Mouse (Mus musculus) G1E (cell line): ENCODE measurements around the gene 4930519G04Rik. TPM values are rescaled to one million over a fixed set of nuclear protein-coding genes. Genes with fewer than 3 reads are reported as not detected.
A peak's percentile ranks its signal among the peaks of the same experiment; 100 is the strongest.

Experiments
- ATAC-seq: 2 replicates; pipeline ENCODE4 v1.8.0; 2016; ENCODE audit warnings: mild to moderate bottlenecking; ENCODE audit not compliant: insufficient number of reproducible peaks, poor library complexity, low FRiP score, severe bottlenecking; ENCODE audit errors: extremely low read depth
- DNase-seq: peaks from one replicate; pipeline ENCODE4 v3.0.0; 2012; ENCODE audit warnings: low spot score
- H3K27me3 ChIP-seq: 2 replicates; pipeline ENCODE4 v1.6.1; 2012; ENCODE audit warnings: mild to moderate bottlenecking, low read length, inconsistent platforms; ENCODE audit not compliant: insufficient read depth
- H3K36me3 ChIP-seq: replicated peaks from 2 replicates; pipeline ENCODE3; 2012; ENCODE audit warnings: mild to moderate bottlenecking, inconsistent platforms
- H3K4me1 ChIP-seq: 2 replicates; pipeline ENCODE4 v1.6.1; 2012; ENCODE audit warnings: low read depth, low read length, inconsistent platforms, mixed read lengths; ENCODE audit not compliant: insufficient read depth
- H3K4me3 ChIP-seq: 2 replicates; pipeline ENCODE4 v1.5.1; 2012; ENCODE audit warnings: low read depth, mild to moderate bottlenecking, inconsistent platforms, low read length, moderate library complexity, mixed read lengths
- H3K9me3 ChIP-seq: replicated peaks from 2 replicates; pipeline ENCODE4 v1.6.1; 2012; ENCODE audit warnings: inconsistent platforms
- CTCF ChIP-seq: IDR thresholded peaks from 2 replicates; pipeline ENCODE4 v1.5.1; 2012; ENCODE audit warnings: low read depth, low read length, inconsistent platforms, mixed read lengths
- GATA1 ChIP-seq: IDR thresholded peaks from 2 replicates; pipeline ENCODE4 v1.6.1; 2012; ENCODE audit warnings: borderline replicate concordance, low read length, inconsistent platforms, mixed read lengths
- GATA2 ChIP-seq: IDR thresholded peaks from 2 replicates; pipeline ENCODE4 v1.6.1; 2012; ENCODE audit warnings: low read depth, low read length, inconsistent platforms, borderline replicate concordance
- POLR2AphosphoS5 ChIP-seq: IDR thresholded peaks from 2 replicates; pipeline ENCODE4 v1.6.1; 2012; ENCODE audit warnings: low read depth, low read length, inconsistent platforms; ENCODE audit not compliant: insufficient replicate concordance
- TAL1 ChIP-seq: conservative IDR thresholded peaks from 2 replicates; pipeline ENCODE4 v1.6.1; 2012; ENCODE audit warnings: low read depth, low read length, inconsistent platforms, mixed read lengths
- polyA plus RNA-seq: library from polyadenylated mRNA; stranded (reverse); fragments of >175 nt; gene quantifications from 2 replicates; pipeline ENCODE4 v1.2.3, GENCODE M21; 2012
- total RNA-seq, 2 experiments: library from RNA; stranded (forward) in 1 of 2; stranded (reverse) in 1 of 2; fragments of 200-1000 nt in 1 of 2; fragments of >200 nt in 1 of 2; fragmentation: Nextera tagmentation in 1 of 2; gene quantifications; 2 replicates each; pipeline ENCODE4 v1.2.3; 2014 to 2017

The 4930519G04Rik gene
- total and polyA plus RNA-seq, 3 experiments, result not detected

GRCm38 (mm10) chr5:114807893-114808292 is 45.6 kb upstream of the 4930519G04Rik start:
- Histone ChIP-seq H3K9me3 (no peaks in the 10 kb centered on the region), H3K4me3 (peak overlapping the region; percentile 47; the same call in 1 of the 2 replicates), H3K4me1 (peaks cover 97% of the 10 kb centered on the region), H3K27me3 (no peaks in the 10 kb centered on the region), H3K36me3 (peaks cover 48% of the 10 kb centered on the region)
- ATAC-seq, result no peak
- no peak for DNase-seq
- TF ChIP-seq POLR2AphosphoS5 (no peak), TAL1 (no peak), GATA1 (no peak), GATA2 (no peak), CTCF (no peak)

- DNase-seq, result peak; percentile 54
- Histone ChIP-seq H3K4me3 (peak overlapping the region; percentile 47; the same call in 1 of the 2 replicates), H3K4me1 (peaks cover 93% of the 10 kb centered on the region), H3K36me3 (peaks cover 44% of the 10 kb centered on the region), H3K9me3 (peaks cover under 1% of the 10 kb centered on the region; the same call in 1 of the 2 replicates), H3K27me3 (no peaks in the 10 kb centered on the region)
- no peak for ATAC-seq
- TF ChIP-seq TAL1 (no peak), GATA1 (no peak), GATA2 (no peak), CTCF (no peak), POLR2AphosphoS5 (no peak)
Measured at GRCm38 (mm10) chr5:114808385-114808784, 45.1 kb upstream of the 4930519G04Rik start.

- DNase-seq, result peak; percentile 46
- H3K4me1 ChIP-seq, result peaks cover 84% of the 10 kb centered on the region
- no peaks in the 10 kb centered on the region for H3K27me3 ChIP-seq
- H3K9me3 ChIP-seq, result peaks cover 6% of the 10 kb centered on the region
- no peak for ATAC-seq
- TF ChIP-seq POLR2AphosphoS5 (0 out of 2 replicates have a peak, but pooled peaks have one; percentile 76), GATA1 (no peak)
- H3K4me3 ChIP-seq, result peak overlapping the region; percentile 13; the same call in 1 of the 2 replicates
- peaks cover 35% of the 10 kb centered on the region for H3K36me3 ChIP-seq
Measured at GRCm38 (mm10) chr5:114809181-114809756, 44.2 kb upstream of the 4930519G04Rik start.

- Histone ChIP-seq H3K36me3 (peaks cover 29% of the 10 kb centered on the region), H3K4me1 (peaks cover 79% of the 10 kb centered on the region)
- ATAC-seq, result no peak
Measured at GRCm38 (mm10) chr5:114809826-114810225, 43.6 kb upstream of the 4930519G04Rik start.

GRCm38 (mm10) chr5:114813525-114814181 is 39.8 kb upstream of the 4930519G04Rik start:
- Histone ChIP-seq H3K4me3 (peak overlapping the region; percentile 38; the same call in 1 of the 2 replicates), H3K27me3 (no peaks in the 10 kb centered on the region), H3K9me3 (peaks cover 12% of the 10 kb centered on the region), H3K4me1 (peaks cover 59% of the 10 kb centered on the region), H3K36me3 (peaks cover 5% of the 10 kb centered on the region)
- TF ChIP-seq CTCF (no peak), POLR2AphosphoS5 (no peak), GATA2 (no peak), GATA1 (no peak), TAL1 (no peak)
- no peak for DNase-seq
- no peak for ATAC-seq

More at GRCm38 (mm10) chr5:114809826-114810225, 43.6 kb upstream of the 4930519G04Rik start:
- Histone ChIP-seq H3K9me3 (peaks cover 6% of the 10 kb centered on the region), H3K4me3 (peak overlapping the region; percentile 13; the same call in 1 of the 2 replicates), H3K27me3 (no peaks in the 10 kb centered on the region)
- no peak for DNase-seq
- TF ChIP-seq CTCF (no peak), GATA2 (no peak), GATA1 (no peak), POLR2AphosphoS5 (no peak), TAL1 (no peak)

- ATAC-seq, result no peak
- H3K36me3 ChIP-seq, result no peaks in the 10 kb centered on the region
- TF ChIP-seq GATA1 (no peak), GATA2 (no peak)
- peaks cover 23% of the 10 kb centered on the region for H3K9me3 ChIP-seq
- DNase-seq, result no peak
- peaks cover 32% of the 10 kb centered on the region for H3K4me1 ChIP-seq
- H3K27me3 ChIP-seq, result no peaks in the 10 kb centered on the region
- no peak overlapping the region for H3K4me3 ChIP-seq
Measured at GRCm38 (mm10) chr5:114816599-114816998, 36.9 kb upstream of the 4930519G04Rik start.
